Mouse (Mus musculus): ENCODE results near the gene Krt80.

DNA sequence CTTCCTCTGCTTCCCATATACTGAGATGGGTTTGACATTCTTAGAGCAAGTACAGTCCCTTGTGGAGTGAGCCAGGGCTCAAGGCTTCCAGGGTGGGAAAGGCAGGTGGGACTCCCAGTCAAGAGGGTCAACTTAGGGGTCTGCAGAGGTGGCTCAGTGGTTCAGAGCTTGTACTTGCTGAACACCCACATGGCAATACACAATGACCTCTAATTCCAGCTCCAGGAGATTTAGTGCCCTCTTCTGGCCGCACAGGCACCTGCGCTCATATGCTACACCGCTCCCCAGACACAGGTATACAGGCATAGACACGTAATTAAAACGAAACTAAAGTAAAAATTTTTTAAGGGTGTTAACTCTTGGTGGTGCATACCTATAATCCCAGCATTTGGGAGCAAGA is 46.5 kb downstream of the Krt80 start:
- peak; percentile 24; the same call in 1 of the 2 replicates for TF ChIP-seq CTCF (IDR thresholded peaks at IDR 0.05; ENCODE audit: low read depth, low read length)
- no peak for TF ChIP-seq POLR2A (IDR thresholded peaks at IDR 0.05; ENCODE audit: borderline replicate concordance, low read depth, low read length)

Data from bone marrow macrophage, adult 2 months (primary cell).